Mouse (Mus musculus): ENCODE results near the gene Naa60.

GRCm38 (mm10) chr16:3896046-3896445 is 23.9 kb downstream of the Naa60 start:
- TF ChIP-seq CTCF (IDR thresholded peaks at IDR 0.05; ENCODE audit: low read depth) (no peak), EP300 (IDR thresholded peaks at IDR 0.05; ENCODE audit: low read depth) (no peak)
